Mouse (Mus musculus) megakaryocyte, adult 5-6 weeks (primary cell): Measurements from ENCODE around the gene Arx. TPM values are rescaled to one million over a fixed set of nuclear protein-coding genes. Genes with fewer than 3 reads are reported as not detected.

ENCODE experiments used
- ATAC-seq: 2 replicates; pipeline ENCODE4 v1.8.0; 2016; ENCODE audit warnings: mild to moderate bottlenecking, inconsistent platforms; ENCODE audit not compliant: poor library complexity, severe bottlenecking
- total RNA-seq, 2 experiments: library from RNA; stranded (forward) in 1 of 2; stranded (reverse) in 1 of 2; fragments of 153-499, 151-499 nt in 1 of 2; fragments of 221-1000, 200-1000 nt in 1 of 2; gene quantifications; 2 replicates each; pipeline versions ENCODE4 v1.2.3 to v1.2.4; 2015 to 2017

The Arx gene
- total RNA-seq, 2 experiments from 2014 or later, result not detected

DNA sequence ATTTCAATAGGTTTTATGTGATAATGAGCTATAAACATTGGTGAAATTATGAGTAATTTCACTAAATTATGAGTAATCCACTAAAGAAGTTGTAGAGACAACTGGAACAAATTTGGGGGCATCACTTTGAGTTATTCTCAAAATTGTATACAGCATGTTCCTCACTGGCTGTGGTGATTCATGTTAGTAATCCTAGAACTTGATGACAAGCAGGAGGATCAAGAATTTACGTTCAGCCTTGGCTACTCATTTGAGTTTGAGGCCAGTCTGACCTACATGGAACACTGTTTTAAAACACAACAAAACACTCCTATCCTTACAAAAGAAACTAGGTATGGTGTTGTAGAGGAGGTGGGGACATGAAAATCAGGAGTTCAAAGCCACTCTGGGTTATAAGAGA is 35.1 kb downstream of the Arx start:
- ATAC-seq, result no peak
